Mouse (Mus musculus) cerebellum, adult 11 months (tissue): ENCODE measurements around the gene Syngap1.

Experiments
- DNase-seq: peaks from one replicate; pipeline ENCODE4 v3.0.0; 2022

The Syngap1 gene

GRCm38 (mm10) chr17:26995562-26995961, 54.5 kb downstream of the Syngap1 start:
- no peak for DNase-seq

GRCm38 (mm10) chr17:26997661-26998060, 56.6 kb downstream of the Syngap1 start:
- DNase-seq = no peak

- DNase-seq = no peak
Measured at GRCm38 (mm10) chr17:26998283-26998682, 57.2 kb downstream of the Syngap1 start.

GRCm38 (mm10) chr17:26999996-27000395, 58.9 kb downstream of the Syngap1 start:
- DNase-seq = no peak

GRCm38 (mm10) chr17:27001151-27001550, 60.1 kb downstream of the Syngap1 start:
- DNase-seq = no peak

- no peak for DNase-seq
Measured at GRCm38 (mm10) chr17:27001889-27002288, 60.8 kb downstream of the Syngap1 start.

- no peak for DNase-seq
Measured at GRCm38 (mm10) chr17:27004431-27004830, 63.4 kb downstream of the Syngap1 start.

GRCm38 (mm10) chr17:27004903-27005485, 63.9 kb downstream of the Syngap1 start:
- DNase-seq = no peak

- DNase-seq = no peak
Measured at GRCm38 (mm10) chr17:27005644-27006043, 64.6 kb downstream of the Syngap1 start.

- no peak for DNase-seq
Measured at GRCm38 (mm10) chr17:27008277-27008676, 67.2 kb downstream of the Syngap1 start.

GRCm38 (mm10) chr17:27011167-27011566, 70.1 kb downstream of the Syngap1 start:
- no peak for DNase-seq

GRCm38 (mm10) chr17:27011998-27012672, 71.1 kb downstream of the Syngap1 start:
- DNase-seq = no peak

- DNase-seq = no peak
Measured at GRCm38 (mm10) chr17:27012909-27013308, 71.9 kb downstream of the Syngap1 start.

- peak; percentile 86 for DNase-seq
Measured at GRCm38 (mm10) chr17:27017564-27018499, 76.8 kb downstream of the Syngap1 start.

GRCm38 (mm10) chr17:27018555-27019196, 77.6 kb downstream of the Syngap1 start:
- no peak for DNase-seq

GRCm38 (mm10) chr17:27021076-27021475, 80.0 kb downstream of the Syngap1 start:
- peak; percentile 77 for DNase-seq

GRCm38 (mm10) chr17:27021736-27022135, 80.7 kb downstream of the Syngap1 start:
- no peak for DNase-seq
